Mouse (Mus musculus) CH12F3 (cell line): ENCODE data around the gene C87436.

ENCODE experiments used
- in situ Hi-C: fragments of 300-500 bp; cut with MboI; formaldehyde crosslinking; loops from 2 replicates; pipeline ENCODE4 v1.14.3; 2020; ENCODE audit warnings: low sequenced_read_pairs

The C87436 gene

DNA sequence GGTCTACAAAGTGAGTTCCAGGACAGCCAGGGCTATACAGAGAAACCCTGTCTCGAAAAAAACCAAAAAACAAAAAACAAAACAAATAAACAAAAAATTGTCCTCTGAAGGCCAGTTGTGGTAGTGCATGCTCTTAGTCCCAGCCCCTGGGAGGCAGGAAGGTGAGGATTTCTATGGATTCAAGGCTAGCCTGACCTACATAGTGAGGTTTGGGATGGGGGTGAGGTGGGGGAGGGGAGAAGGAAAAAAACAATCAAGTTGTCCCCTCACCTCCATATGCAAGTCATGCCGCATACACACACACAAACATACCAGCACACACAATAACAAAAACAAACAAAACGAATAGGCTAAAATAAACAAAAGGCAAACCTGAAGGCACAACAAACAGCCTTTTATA, 70.6 kb downstream of the C87436 start:
- in situ Hi-C loops, result no loop called here

DNA sequence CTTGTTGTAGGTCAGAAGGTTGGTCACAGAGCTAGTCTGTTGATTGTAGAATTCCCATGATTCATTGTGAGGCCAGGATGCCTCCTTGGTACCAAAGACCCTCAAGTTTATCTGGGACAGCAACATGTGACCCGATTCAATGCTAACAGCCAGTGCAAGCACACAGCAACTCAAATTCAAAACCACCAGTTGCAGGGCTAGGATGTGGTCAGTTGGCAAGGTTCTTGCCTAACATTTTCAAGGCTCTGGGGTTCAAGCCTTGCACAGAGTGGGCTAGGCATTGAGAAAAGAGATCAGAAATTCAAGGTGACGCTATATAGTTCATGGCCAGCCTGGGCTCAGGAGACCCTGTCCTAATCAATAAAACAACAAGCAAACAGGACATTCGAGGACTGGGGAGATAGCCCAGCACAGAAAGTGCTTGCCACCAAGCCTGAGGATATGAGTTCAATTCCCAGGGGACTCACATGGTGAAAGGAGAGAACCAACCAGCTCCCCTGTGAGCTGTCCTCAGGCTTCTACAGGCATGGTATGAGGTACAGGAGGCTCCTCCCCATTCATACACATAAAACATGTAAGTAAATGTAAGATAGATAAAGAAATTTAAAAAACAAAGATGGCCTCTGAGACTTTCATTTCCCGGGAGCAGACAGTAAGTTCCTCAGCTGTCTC, 71.2 kb downstream of the C87436 start:
- in situ Hi-C loops, result no loop called here

DNA sequence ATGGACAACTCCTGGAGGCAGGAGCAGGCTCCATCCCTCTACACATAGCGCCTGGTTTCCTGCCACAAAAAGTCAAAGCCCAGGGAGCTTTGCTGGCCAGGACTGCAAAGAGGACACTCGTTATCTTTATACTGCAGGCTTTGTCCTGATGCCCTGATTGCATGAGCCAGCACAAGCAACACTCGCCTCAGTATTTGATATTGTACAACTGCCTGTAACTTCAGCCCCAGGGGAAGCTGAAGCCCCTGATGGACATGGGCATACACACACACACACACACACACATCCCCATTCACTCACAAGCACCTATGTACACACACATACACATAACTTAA, 71.7 kb downstream of the C87436 start:
- in situ Hi-C loops, result no loop called here

DNA sequence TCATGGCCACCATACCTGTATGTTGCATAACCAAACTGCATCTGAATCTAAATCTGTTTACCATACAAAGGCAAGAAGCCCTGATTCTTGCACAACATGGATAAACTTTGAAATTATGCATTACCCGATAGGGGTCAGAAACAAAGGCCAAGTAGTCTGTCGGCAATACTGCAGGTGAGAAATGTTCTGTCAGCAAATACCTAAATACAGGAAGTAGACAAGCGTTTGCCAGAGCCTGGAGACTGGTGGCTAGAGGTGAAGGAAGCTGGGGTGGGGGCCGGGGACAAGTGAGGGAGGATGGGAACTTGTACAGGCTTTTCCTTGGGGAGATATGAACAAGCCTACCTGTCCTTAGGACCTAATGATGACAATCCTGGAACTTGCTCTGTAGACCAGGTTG, 72.8 kb downstream of the C87436 start:
- in situ Hi-C loops, result no loop called here

DNA sequence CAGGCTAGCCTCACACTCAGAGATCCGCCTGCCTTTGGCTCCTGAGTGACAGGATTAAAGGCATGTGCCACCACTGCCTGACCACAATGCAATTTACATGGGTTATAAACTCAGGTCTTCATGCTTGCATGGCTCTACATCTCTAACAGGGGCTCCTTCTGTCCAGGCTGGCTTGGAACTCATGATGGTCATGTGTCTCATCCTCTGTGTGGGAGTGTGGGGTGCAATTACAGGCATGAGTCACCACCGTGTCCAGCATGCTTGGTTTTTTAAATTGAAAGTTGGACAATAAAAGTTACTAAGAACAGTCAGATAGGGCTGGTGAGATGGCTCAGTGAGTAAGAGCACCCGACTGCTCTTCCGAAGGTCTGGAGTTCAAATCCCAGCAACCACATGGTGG, 75.1 kb downstream of the C87436 start:
- in situ Hi-C loops, result no loop called here

DNA sequence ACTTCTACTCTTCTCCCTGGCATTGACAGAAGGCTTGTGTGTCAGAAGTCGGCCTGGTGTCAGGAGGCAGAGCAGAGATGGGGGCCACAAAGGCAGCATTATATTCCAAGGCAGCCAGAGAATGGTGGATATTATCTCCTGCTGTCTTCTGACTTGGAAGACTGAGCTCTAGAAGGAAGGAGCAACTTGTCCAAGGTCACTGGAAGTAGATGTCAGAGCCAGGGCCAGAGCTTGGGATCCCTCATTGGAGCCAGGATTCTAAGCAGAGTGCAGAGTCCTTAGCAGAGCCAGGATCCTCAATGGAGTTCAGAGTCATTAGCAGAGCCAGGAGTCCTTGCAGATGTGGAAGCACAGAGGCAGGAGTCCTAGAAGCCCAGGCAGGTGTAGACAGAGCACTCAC, 77.8 kb downstream of the C87436 start:
- in situ Hi-C loops, result no loop called here

DNA sequence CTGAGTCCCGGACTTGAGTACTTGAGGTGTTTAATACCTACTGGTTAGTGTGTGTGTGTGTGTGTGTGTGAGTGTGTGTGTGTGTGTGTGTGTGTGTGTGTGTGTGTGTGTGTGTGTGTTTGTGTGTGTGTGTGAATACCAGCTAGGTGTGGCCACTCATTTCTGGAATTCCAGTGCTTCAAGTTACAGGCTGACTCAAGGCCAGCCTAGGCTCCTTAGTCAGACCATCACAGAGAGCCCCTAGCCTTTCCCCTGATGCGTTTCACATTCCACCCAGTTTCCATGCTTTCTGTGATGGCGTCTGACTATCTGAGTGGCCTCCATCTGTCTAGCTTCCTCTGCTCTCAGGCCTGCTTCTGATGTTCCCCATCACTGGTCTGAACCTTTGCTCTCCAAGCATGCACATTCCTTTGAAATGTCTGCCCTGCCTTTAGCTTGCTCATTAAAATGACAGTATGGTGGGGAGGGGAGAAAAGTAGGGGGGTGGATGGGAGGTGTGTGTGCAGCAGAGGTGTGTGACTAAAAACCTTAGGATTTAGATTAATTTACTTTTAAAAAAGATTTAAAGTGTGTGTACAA, 81.7 kb downstream of the C87436 start:
- in situ Hi-C loops, result no loop called here

DNA sequence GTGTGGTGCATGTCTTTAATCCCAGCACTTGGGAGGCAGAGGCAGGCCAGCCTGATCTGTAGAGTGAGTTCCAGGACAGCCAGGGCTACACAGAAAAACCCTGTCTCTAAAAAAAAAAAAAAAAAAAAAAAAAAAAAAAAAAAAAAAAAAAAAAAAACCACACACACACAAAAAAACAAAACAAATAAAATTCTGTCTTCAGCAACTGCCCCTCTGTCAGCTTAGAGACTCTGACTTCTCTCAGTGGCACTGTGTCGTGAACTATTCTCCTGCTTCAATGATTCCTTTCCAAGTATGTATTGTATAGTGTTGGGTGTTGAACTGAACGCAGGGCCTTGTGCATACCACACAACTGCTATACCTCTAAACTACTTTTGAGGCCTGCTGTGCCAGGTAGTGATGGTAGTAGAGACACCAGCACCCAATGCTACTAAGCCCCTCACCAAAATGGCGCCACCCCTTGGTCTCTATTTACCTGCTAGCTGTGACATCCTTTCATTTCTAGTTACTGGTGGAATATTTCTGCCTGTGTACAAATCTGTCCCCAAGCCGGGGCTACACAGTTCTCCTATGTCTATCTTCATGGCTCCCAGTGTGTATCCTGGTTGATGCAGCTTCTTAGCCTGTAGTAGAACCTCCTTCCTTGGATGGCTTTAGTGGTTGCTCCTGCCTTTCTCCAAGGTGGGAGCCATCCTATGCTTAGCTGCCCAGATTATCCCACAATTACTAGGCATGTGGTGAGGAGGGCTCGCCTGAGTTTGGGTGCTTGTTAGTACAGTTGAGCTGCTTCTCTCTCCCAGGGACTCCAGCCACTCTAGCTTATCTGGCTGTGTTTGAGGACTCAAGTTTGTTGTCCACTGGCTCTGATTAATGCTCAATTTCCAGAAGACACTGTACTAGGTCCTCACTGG, 84.1 kb downstream of the C87436 start:
- in situ Hi-C loops, result no loop called here
